Mouse (Mus musculus) megakaryocyte-erythroid progenitor cell, adult 5-6 weeks (primary cell): Measurements from ENCODE around the gene Gria2. TPM values are rescaled to one million over a fixed set of nuclear protein-coding genes. Genes with fewer than 3 reads are reported as not detected.

Experiments used
- ATAC-seq: replicated peaks from 2 replicates; pipeline ENCODE4 v1.8.0; 2016; ENCODE audit warnings: mild to moderate bottlenecking, inconsistent platforms; ENCODE audit not compliant: severe bottlenecking, poor library complexity, low FRiP score, low TSS enrichment
- total RNA-seq, 2 experiments: library from RNA; stranded (forward) in 1 of 2; stranded (reverse) in 1 of 2; fragments of 200-1000, 215-1000 nt in 1 of 2; fragments of >200 nt in 1 of 2; fragmentation: Nextera tagmentation in 1 of 2; gene quantifications; 2 replicates each; pipeline ENCODE4 v1.2.3; 2014 to 2017

Gene Gria2
- not detected in 2 replicates for total RNA-seq (2014; fragmentation: Nextera tagmentation)
- total RNA-seq (2017): not detected in 2 replicates

- peak; percentile 68 for ATAC-seq
These were observed at the start of gene Gria2 for GRCm38 (mm10) chr3:80802596-80803081. Gene Gria2, minus strand, starts transcription at chr3:80802835.

DNA sequence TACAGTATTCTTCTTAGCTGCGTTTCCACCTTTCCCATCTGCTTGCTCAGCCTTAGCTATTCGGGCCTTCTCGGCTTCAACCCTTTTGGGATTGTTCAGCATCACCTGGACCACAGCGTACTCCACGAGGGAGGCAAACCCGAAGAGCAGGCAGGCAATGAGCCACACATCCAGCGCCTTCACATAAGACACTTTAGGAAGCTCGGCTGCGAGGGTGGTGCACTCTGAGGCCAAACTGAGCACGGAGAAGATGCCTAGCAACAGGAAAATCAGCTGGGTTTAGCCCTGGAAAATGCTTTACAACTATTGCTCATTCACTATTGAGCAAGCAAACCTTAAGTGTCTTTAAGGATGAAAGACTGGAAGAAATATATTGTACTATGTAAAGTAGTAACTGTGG lies 48.3 kb upstream of the Gria2 start:
- ATAC-seq: no peak

- no peak for ATAC-seq
These were observed 43.0 kb upstream of the Gria2 start for GRCm38 (mm10) chr3:80845634-80846033.

DNA sequence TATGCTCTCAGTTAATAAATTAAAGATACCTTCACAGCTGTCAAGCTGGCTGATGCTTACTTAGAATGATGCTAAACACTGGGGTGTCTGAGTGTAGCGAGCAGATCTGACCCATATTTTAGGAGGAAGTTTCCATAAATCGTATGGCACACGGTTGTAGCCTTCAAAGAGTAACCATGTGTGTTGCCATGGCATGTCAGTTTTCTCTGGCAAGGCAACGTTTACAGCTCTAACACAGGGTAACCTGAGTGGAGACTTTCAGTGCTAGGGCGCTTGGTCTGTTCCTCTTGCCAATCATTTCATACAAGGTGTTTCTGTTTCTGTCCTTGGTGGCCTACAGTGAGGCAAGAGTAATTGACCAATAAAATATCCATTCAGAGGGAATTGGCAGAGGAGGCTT lies 37.2 kb upstream of the Gria2 start:
- ATAC-seq: no peak

DNA sequence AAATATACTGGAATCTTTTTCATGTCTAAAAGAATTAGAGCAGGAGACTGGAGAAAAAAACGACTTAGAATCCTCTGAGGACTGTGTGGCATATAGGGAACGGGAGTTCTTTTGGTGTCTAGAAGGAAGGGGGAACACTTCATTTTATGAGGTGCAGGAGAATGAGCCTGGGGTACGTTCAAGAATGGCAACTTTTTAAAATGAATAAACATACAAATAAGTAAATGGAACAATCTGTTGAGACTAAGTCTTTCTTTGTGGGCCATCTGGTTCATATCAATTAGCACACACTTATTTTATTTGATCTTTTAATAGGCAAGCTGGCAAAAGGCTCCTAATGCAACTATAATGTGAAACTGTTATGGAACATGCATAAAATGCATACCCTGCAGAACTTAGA lies 34.9 kb upstream of the Gria2 start:
- no peak for ATAC-seq

DNA sequence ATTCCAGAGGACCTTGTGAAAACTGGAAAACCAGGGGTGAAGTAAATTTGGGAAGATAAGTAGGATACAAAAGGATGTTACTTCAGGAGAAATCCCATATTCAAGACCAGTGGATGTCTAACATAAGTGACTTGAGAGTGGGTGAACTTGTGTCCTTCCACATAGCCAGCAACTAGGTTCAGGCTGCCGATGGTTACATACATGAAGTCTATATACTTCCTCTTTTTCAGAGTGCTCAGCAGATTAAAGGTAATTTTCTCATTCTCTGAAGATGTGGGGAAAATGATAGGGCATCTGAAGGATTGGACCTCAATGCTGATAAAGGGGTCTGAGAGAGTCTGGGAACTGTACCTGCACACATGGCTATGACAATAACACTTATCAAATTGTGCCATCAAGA lies 21.3 kb upstream of the Gria2 start:
- no peak for ATAC-seq

GRCm38 (mm10) chr3:80818619-80819018 lies 16.0 kb upstream of the Gria2 start:
- ATAC-seq: no peak

DNA sequence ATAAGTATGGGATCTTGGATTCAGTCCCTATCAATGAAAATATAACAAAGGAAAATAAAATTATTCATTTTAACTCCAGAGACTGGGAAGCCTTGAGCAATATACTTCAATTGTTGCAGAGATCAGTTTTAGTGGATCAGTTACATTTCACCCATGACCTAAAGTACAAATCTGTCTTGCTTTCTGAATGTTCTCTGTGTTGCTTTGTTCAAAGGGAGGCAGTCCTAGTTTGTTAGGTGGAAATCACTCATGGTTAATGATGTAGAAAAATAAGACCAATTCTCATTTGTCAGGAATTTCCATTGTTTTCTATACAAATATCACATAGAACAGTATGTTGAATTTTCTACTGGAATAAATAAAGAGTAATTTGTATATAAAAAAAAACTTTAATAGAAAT lies 11.1 kb upstream of the Gria2 start:
- no peak for ATAC-seq

DNA sequence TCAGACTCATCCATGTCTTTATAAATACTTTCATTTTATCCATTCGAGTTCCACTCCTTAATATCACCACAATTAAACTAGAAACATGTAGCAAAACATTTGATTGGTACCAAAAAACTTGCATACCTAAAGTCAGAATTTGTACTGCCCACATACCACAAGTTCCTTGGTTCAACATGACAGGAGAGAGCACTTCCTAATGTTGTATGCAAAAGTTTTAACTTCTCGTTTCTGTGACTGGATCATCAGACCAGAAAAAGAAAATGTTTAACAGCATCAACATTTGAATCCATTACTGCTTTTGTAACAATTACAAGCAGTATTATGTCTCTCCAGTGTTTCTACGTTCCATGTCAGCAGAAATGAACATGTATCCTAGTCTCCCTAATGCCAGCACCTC lies 9.6 kb upstream of the Gria2 start:
- ATAC-seq: no peak

DNA sequence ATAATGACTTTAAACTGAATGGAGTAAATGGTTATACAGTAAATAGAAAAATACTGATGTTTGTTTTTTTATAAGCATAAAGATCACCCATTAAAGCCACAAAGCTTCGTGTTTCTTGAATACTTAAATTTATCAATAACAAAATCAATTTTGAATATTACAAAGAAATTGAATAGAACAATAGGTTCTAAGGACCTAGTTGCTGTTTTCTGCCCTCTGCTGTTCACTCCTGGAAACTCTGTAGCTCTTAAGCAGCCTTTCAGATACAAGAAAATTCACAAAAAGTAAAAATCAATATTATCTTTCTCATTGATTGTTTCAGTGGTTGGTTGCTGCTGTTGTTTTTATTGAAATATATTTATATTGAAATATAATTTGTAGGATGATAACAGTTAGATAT lies 2.7 kb upstream of the Gria2 start:
- ATAC-seq: no peak

DNA sequence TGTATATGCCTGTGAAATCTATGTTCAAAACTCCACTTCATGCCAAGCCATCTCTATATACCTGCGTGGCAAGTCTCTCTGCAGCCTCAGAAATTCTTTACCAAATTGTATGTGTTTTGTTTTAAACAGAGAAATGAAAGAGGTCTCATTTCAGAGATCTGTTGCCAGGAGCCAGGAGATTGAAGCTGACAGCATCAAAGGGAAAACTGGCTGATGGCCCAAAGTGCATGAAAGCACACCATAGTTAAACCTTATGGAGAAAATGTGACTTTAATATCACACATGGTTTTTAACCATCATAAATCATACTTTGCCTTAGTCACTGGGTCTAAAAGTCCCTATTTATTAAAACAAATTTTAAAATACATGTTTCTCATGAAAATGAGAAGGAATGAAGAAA lies 1.2 kb upstream of the Gria2 start:
- ATAC-seq: no peak

DNA sequence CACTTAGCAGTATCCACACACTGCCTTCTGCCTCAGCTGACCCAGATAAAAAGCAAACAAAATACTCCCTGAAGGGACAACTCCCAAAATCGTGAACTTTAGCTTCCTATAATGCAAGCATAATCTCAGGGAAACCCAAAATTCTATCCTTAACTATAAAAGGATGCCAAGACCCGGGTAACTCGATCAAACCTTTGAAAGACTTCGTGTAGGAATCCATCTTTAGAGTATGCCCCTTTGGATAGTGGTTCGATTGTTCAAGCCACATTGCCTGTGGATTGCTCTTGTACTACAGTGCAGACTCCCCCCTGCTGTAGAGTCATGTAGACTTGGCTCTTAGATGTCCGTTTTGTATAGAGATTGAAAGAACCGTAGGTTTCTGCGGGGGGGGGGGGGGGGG lies 576 bp upstream of the Gria2 start:
- ATAC-seq: no peak

- no peak for ATAC-seq
These were observed 766 bp downstream of the Gria2 start for GRCm38 (mm10) chr3:80801827-80802310.

- ATAC-seq: no peak
These were observed 1.4 kb downstream of the Gria2 start for GRCm38 (mm10) chr3:80800995-80801826.

DNA sequence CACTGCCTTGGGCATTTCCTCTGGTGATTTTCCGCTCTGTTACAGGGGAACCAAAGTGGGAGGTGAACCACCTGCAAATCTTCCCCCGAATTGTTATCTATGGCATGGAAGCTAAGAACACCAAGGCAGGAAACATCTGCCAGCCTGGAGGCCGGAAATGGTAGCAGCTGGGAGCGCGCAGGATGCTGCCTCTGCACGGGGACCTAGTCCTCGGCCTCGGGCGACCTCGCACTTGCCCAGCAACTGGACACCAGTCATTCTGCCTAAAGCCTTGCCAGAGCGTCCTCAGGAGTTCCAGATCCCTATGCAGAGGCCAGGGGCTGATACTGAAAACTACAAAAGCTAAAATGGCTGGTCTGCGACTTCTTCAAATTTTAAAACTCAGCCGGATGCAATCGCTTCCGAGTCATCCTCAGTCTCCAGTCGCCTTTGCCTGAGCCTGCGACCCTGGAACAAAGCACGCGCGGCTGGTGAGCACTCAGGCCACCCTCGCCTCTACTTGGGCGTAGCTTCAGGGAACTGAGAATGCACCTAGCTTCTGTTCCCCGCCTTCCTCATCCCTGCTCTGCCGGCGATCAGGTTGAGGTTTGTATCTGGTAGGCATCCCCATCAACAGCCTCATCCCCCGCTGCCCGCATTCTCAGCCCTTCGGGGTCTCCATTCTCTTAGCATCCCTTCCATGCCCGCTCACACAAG lies 2.2 kb downstream of the Gria2 start:
- ATAC-seq: no peak

DNA sequence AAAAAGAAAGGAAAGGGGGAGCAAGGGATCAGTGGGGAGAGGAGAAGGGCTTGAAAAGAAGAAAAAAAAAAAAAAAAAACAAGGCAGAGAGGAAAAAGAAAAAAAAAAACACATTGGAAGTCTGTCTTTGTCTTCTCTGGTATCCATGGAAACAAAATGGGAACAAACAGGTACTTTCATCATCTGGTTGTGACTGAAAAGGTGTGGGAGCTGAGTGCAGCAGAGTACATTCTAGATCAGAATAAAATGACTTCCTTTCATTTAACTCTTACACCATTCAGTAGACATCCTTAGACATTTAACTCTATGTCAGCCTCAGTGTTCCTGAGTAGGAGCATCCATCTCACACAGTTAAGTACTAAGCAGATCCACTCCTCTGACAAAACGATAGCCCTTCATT lies 4.7 kb downstream of the Gria2 start:
- no peak for ATAC-seq

- ATAC-seq: no peak
These were observed 5.9 kb downstream of the Gria2 start for GRCm38 (mm10) chr3:80796764-80797163.

DNA sequence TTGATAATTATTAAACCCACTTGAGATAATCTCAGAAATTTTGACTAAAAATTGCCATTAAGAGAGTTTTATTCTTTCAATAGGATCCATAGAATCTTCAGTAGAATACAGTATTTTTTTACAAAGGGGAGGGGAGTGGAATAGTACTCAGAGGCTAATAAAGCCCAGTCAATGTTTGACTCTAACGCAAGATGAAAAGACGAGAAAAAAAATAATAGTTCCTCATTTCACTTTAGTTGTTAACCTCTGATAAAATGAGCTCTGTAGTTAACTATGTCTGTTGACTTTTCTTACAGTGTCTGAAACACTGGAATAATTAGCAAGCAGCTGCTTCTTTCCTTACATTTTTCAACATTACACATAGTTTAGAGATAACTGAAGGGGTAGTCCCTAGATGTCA lies 7.4 kb downstream of the Gria2 start:
- ATAC-seq: no peak

GRCm38 (mm10) chr3:80787116-80787744 lies 15.4 kb downstream of the Gria2 start:
- no peak for ATAC-seq

GRCm38 (mm10) chr3:80781144-80781530 lies 21.5 kb downstream of the Gria2 start:
- ATAC-seq: no peak
